Mouse (Mus musculus) forebrain, embryonic 14.5 days (tissue): ENCODE measurements at regions not wholly inside any gene's neighbourhood (a gene's known extent, or its start where the extent isn't known, plus 50 kb on each side); places are given as distances from the start of the nearest gene placed in this dataset.

Experiments
- ATAC-seq: fragments of 200-750 bp; cut with Nextera tagmentation; 2 replicates; pipeline ENCODE4 v1.8.0; 2017; ENCODE audit warnings: mild to moderate bottlenecking, moderate library complexity
- DNase-seq: peaks from one replicate; pipeline ENCODE4 v3.0.0-alpha.2; 2015; ENCODE audit warnings: low spot score
- H3K27ac ChIP-seq: fragments of 300-500 bp; sonication (generic); 2 replicates; pipeline ENCODE4 v1.5.1; 2014; ENCODE audit warnings: low read depth, mild to moderate bottlenecking, control low read depth, low read length, moderate library complexity
- H3K27me3 ChIP-seq: fragments of 300-500 bp; sonication (generic); replicated peaks from 2 replicates; pipeline ENCODE4 v1.6.1; 2014; ENCODE audit warnings: low read length, control low read depth, mixed read lengths; ENCODE audit not compliant: control insufficient read depth, insufficient read depth
- H3K36me3 ChIP-seq: fragments of 300-500 bp; sonication (generic); 2 replicates; pipeline ENCODE4 v1.6.1; 2014; ENCODE audit warnings: low read length, control low read depth; ENCODE audit not compliant: control insufficient read depth, insufficient read depth
- H3K4me1 ChIP-seq: fragments of 300-500 bp; sonication (generic); 2 replicates; pipeline ENCODE4 v1.6.1; 2014; ENCODE audit warnings: antibody characterized with exemption, low read length, control low read depth; ENCODE audit not compliant: control insufficient read depth, insufficient read depth
- H3K4me2 ChIP-seq: fragments of 300-500 bp; sonication (generic); 2 replicates; pipeline ENCODE4 v1.6.1; 2014; ENCODE audit warnings: mild to moderate bottlenecking, control low read depth, low read length
- H3K4me3 ChIP-seq: fragments of 300-500 bp; sonication (generic); 2 replicates; pipeline ENCODE4 v1.5.1; 2014; ENCODE audit warnings: low read depth, low read length, control low read depth
- H3K9ac ChIP-seq: fragments of 300-500 bp; sonication (generic); 2 replicates; pipeline ENCODE4 v1.6.1; 2014; ENCODE audit warnings: mild to moderate bottlenecking, low read length, control low read depth, moderate library complexity
- H3K9me3 ChIP-seq: fragments of 300-500 bp; sonication (generic); replicated peaks from 2 replicates; pipeline ENCODE4 v1.6.1; 2016; ENCODE audit warnings: low read length, control low read depth, mixed read lengths; ENCODE audit not compliant: control insufficient read depth
- WGBS: fragments of 180-500 bp; shearing (Covaris S2); extraction: QIAGEN DNeasy Blood & Tissue Kit; methylation state at CpG from one replicate; pipeline ENCODE4 v1.1.7; 2014; 5-methylcytosine and 5-hydroxymethylcytosine counted together

DNA sequence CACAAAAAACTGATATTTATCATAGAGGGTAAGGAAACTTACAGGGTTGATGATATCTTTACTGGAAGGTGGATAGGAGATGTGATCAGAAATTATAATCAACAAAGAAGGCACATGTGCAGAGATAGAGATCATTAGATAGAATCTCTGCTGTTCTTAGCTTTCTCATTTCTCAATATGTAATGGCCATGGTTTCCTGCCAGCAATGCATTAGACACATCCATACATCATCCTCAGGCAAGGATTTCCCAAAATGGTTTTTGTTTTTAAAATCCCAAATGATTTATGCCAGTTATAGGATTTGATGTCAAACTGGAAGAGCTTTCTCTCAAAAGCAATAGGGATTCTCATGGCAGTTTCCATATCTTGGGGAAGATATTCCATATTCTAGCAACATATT lies 52.0 kb upstream of the C030005K15Rik start:
- DNase-seq (no peak), ATAC-seq (no peak)
- no peaks in the 10 kb centered on the region for H3K36me3 ChIP-seq
- H3K27me3 ChIP-seq: no peaks in the 10 kb centered on the region
- H3K27ac ChIP-seq: no peak overlapping the region
- H3K9me3 ChIP-seq: no peaks in the 10 kb centered on the region
- no peaks in the 10 kb centered on the region for H3K4me1 ChIP-seq
- no peak overlapping the region for H3K4me2 ChIP-seq
- no peak overlapping the region for H3K4me3 ChIP-seq
- H3K9ac ChIP-seq: no peak overlapping the region

GRCm38 (mm10) chr10:97779335-97779734 lies 52.8 kb upstream of the C030005K15Rik start:
- H3K9me3 ChIP-seq: no peaks in the 10 kb centered on the region
- WGBS: 64% methylated on average over 4 of the region's 4 CpGs
- H3K4me3 ChIP-seq: no peak overlapping the region
- ATAC-seq (no peak), DNase-seq (no peak)
- no peak overlapping the region for H3K4me2 ChIP-seq
- H3K36me3 ChIP-seq: no peaks in the 10 kb centered on the region
- no peak overlapping the region for H3K9ac ChIP-seq
- no peaks in the 10 kb centered on the region for H3K27me3 ChIP-seq
- H3K4me1 ChIP-seq: no peaks in the 10 kb centered on the region
- H3K27ac ChIP-seq: no peak overlapping the region

DNA sequence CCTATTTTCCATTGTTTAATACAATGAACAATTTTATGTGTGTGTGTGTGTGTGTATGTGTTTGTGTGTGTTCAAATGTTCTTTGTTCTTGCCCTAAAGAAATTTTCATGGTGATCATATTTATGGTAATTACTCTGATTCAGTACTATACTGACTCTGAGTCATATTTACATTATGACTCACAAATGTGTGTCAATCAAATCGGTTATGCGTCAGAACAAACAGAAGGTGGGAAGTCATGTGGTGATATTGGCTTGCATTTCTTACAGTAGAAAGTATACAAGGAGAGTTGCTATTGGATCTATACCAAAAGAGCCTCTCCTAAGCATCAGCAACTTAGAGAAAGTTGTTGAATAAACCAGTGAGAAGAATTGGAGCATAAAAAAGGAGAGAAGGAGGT lies 67.2 kb upstream of the C030005K15Rik start:
- H3K4me1 ChIP-seq: no peaks in the 10 kb centered on the region
- no peak overlapping the region for H3K4me2 ChIP-seq
- no peak for ATAC-seq
- no peak overlapping the region for H3K9ac ChIP-seq
- no peak overlapping the region for H3K4me3 ChIP-seq
- DNase-seq: no peak
- no peaks in the 10 kb centered on the region for H3K36me3 ChIP-seq
- no peaks in the 10 kb centered on the region for H3K9me3 ChIP-seq
- H3K27ac ChIP-seq: no peak overlapping the region
- no peaks in the 10 kb centered on the region for H3K27me3 ChIP-seq
- 82% methylated on average over 2 of the region's 2 CpGs for WGBS

GRCm38 (mm10) chr10:97801448-97802265 lies 75.1 kb upstream of the C030005K15Rik start:
- ATAC-seq: peak; percentile 82
- Histone ChIP-seq H3K4me2 (no peak overlapping the region), H3K9me3 (no peaks in the 10 kb centered on the region), H3K27ac (no peak overlapping the region), H3K36me3 (no peaks in the 10 kb centered on the region), H3K27me3 (no peaks in the 10 kb centered on the region), H3K4me3 (no peak overlapping the region), H3K9ac (no peak overlapping the region), H3K4me1 (0 out of 2 replicates have a peak, but pooled peaks cover 5% of the 10 kb centered on the region)
- WGBS: 22% methylated on average over 9 of the region's 9 CpGs
- peak; percentile 72 for DNase-seq

GRCm38 (mm10) chr10:97807947-97808346 lies 81.4 kb upstream of the C030005K15Rik start:
- Histone ChIP-seq H3K4me1 (no peaks in the 10 kb centered on the region), H3K9me3 (no peaks in the 10 kb centered on the region), H3K4me2 (no peak overlapping the region), H3K27me3 (no peaks in the 10 kb centered on the region), H3K36me3 (no peaks in the 10 kb centered on the region), H3K9ac (no peak overlapping the region), H3K4me3 (no peak overlapping the region), H3K27ac (no peak overlapping the region)
- WGBS: 71% methylated on average over 2 of the region's 2 CpGs
- ATAC-seq (no peak), DNase-seq (peak; percentile 33)

DNA sequence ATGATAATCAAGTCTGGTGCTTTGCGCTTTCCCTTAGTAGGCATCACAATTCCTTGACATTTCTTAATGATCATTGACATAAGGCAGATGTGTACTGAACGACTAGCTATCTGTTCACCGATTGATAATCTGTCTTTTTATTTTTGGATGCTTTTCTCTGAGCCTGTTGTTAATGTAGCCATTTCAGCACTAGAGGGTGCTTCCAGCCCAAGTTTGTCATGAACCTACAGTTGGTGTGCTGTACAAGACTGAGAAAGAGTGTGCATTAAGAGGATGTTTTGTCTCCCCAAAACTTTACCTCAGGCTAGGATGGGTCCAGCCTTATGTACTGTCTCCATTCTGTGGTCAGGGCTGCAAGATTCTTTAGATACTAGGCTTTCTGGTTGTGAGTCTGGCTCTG lies 116.0 kb upstream of the C030005K15Rik start:
- WGBS: 94% methylated on average over 3 of the region's 3 CpGs
- H3K27me3 ChIP-seq: no peaks in the 10 kb centered on the region
- H3K36me3 ChIP-seq: no peaks in the 10 kb centered on the region
- no peak overlapping the region for H3K9ac ChIP-seq
- DNase-seq: peak; percentile 10
- H3K9me3 ChIP-seq: no peaks in the 10 kb centered on the region
- no peak overlapping the region for H3K4me3 ChIP-seq
- no peaks in the 10 kb centered on the region for H3K4me1 ChIP-seq
- H3K4me2 ChIP-seq: no peak overlapping the region
- H3K27ac ChIP-seq: no peak overlapping the region
- ATAC-seq: no peak

GRCm38 (mm10) chr10:97851487-97851886 lies 124.9 kb upstream of the C030005K15Rik start:
- no peak overlapping the region for H3K9ac ChIP-seq
- H3K36me3 ChIP-seq: no peaks in the 10 kb centered on the region
- 63% methylated on average over 2 of the region's 2 CpGs for WGBS
- H3K4me2 ChIP-seq: no peak overlapping the region
- no peak for ATAC-seq
- no peaks in the 10 kb centered on the region for H3K27me3 ChIP-seq
- no peaks in the 10 kb centered on the region for H3K9me3 ChIP-seq
- H3K4me1 ChIP-seq: no peaks in the 10 kb centered on the region
- no peak overlapping the region for H3K27ac ChIP-seq
- DNase-seq: no peak
- no peak overlapping the region for H3K4me3 ChIP-seq

DNA sequence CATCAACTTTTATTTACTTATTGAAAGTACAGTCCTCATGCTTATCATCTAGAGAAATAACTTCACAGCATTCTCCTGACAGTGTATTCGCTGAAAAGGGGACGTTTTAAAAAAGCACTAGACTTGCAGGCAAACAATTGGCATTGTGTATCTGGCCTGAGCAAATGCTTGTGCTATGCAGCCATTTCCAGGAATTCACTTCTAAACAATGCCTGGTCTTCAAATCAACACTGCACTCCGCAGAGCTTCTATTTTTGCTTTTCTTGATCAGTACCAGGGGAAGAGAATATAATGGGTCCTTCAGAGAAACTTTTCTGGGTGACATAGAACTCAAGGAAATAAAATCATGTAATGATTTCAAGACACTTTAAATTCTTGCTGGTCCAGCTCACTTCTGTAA lies 150.5 kb upstream of the C030005K15Rik start:
- DNase-seq: no peak
- WGBS: 65% methylated on average over 3 of the region's 3 CpGs
- no peak for ATAC-seq
- no peaks in the 10 kb centered on the region for H3K27me3 ChIP-seq
- no peaks in the 10 kb centered on the region for H3K4me1 ChIP-seq
- no peak overlapping the region for H3K4me3 ChIP-seq
- no peak overlapping the region for H3K4me2 ChIP-seq
- H3K36me3 ChIP-seq: no peaks in the 10 kb centered on the region
- H3K9ac ChIP-seq: no peak overlapping the region
- H3K27ac ChIP-seq: no peak overlapping the region
- H3K9me3 ChIP-seq: no peaks in the 10 kb centered on the region

GRCm38 (mm10) chr10:97886049-97886448 lies 159.5 kb upstream of the C030005K15Rik start:
- no peaks in the 10 kb centered on the region for H3K27me3 ChIP-seq
- no peak overlapping the region for H3K4me2 ChIP-seq
- no peak overlapping the region for H3K4me3 ChIP-seq
- DNase-seq (no peak), ATAC-seq (no peak)
- no peaks in the 10 kb centered on the region for H3K36me3 ChIP-seq
- H3K9me3 ChIP-seq: no peaks in the 10 kb centered on the region
- no peaks in the 10 kb centered on the region for H3K4me1 ChIP-seq
- H3K27ac ChIP-seq: no peak overlapping the region
- WGBS: 72% methylated on average over 1 of the region's 1 CpGs
- H3K9ac ChIP-seq: no peak overlapping the region
